8 mouse cellular contexts compared by ENCODE assay signal in the genomic region with DNA sequence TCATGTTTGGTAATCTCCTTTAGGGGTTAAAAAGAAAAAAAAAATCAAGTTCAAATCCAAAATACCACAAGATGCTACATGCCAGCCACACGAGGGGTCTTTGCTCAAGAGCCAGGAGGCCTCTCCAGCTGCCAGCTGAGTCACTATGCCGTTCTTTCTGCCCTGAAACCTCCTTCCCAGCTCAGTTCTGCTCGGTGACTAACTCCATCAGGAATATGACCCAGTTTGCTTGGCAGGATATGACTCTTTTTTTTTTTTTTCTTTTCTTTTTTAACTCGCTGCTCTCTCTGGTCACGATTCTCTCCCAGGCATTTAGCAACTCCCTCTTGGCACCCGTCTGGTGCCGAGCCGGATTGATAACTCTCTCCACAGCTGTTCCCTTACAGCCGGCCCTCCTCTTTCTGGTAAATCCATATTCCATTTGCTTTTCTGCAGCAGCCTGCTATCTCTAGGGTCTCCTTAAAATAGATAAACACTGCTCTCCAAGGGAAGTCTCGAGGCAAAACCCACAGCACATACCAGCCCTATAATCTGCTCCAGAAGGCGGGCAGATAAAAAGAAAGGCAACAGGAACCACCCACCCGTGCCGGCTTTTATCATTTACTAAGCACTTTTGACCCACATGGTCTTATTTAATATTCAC. TPM values are rescaled to one million over a fixed set of nuclear protein-coding genes. Genes with fewer than 3 reads are reported as not detected.
DNase-seq lines count a peak whose midpoint lies in the region; ATAC-seq lines count a peak whose summit lies in the region.

No protein-coding gene starts in this region.

- 0 out of 2 replicates have a peak overlapping the region, but pooled peaks have one; percentile 17 for H3K9ac ChIP-seq in embryonic facial prominence, embryonic 14.5 days (ENCODE audit: low read depth, low read length)
- H3K9ac ChIP-seq in midbrain, embryonic 15.5 days = no peak overlapping the region

- H3K4me3 ChIP-seq in embryonic facial prominence, embryonic 14.5 days (ENCODE audit: low read depth, low read length) = no peak overlapping the region
- no peak overlapping the region for H3K4me3 ChIP-seq in midbrain, embryonic 15.5 days

- peak; percentile 81 for ATAC-seq in embryonic facial prominence, embryonic 14.5 days (ENCODE audit: low read depth)
- ATAC-seq in midbrain, embryonic 15.5 days (replicated peaks) = peak; percentile 47; the same call in 1 of the 2 replicates

- H3K9me3 ChIP-seq in embryonic facial prominence, embryonic 14.5 days (ENCODE audit: control insufficient read depth, low read length) = no peaks in the 10 kb centered on the region
- H3K9me3 ChIP-seq in midbrain, embryonic 15.5 days = no peaks in the 10 kb centered on the region

- H3K4me2 ChIP-seq in embryonic facial prominence, embryonic 14.5 days (ENCODE audit: low read depth, low read length) = peak overlapping the region; percentile 39
- H3K4me2 ChIP-seq in midbrain, embryonic 15.5 days = 0 out of 2 replicates have a peak overlapping the region, but pooled peaks have one; percentile 4

- H3K4me1 ChIP-seq in embryonic facial prominence, embryonic 14.5 days (ENCODE audit: control insufficient read depth, insufficient read depth, low read length) = peaks cover 33% of the 10 kb centered on the region
- H3K4me1 ChIP-seq in midbrain, embryonic 15.5 days = peaks cover 18% of the 10 kb centered on the region

- DNase-seq in urinary bladder, postnatal 36 days (ENCODE audit: low spot score in 2 of 2) = peak; percentile 38 to 66
- no peak for DNase-seq in urinary bladder, adult 2 months (ENCODE audit: low spot score)
- DNase-seq in embryonic facial prominence, embryonic 14.5 days (ENCODE audit: low spot score) = peak; percentile 85
- DNase-seq in heart, adult 8-10 months (ENCODE audit: low spot score) = peak; percentile 70
- DNase-seq in kidney, postnatal 10 days = peak; percentile 60
- DNase-seq in liver = peak; percentile 78
- no peak for DNase-seq in natural killer cell, adult 2 months (ENCODE audit: low spot score in 2 of 2)

- no peaks in the 10 kb centered on the region for H3K36me3 ChIP-seq in embryonic facial prominence, embryonic 14.5 days (ENCODE audit: control insufficient read depth, insufficient read depth, low read length)
- H3K36me3 ChIP-seq in midbrain, embryonic 15.5 days (replicated peaks) = no peaks in the 10 kb centered on the region

- H3K27me3 ChIP-seq in embryonic facial prominence, embryonic 14.5 days (replicated peaks; ENCODE audit: control insufficient read depth, insufficient read depth, low read length) = no peaks in the 10 kb centered on the region
- no peaks in the 10 kb centered on the region for H3K27me3 ChIP-seq in midbrain, embryonic 15.5 days (replicated peaks)

- peak overlapping the region; percentile 87 for H3K27ac ChIP-seq in embryonic facial prominence, embryonic 14.5 days (replicated peaks; ENCODE audit: low read depth, low read length)
- peak overlapping the region; percentile 59 for H3K27ac ChIP-seq in midbrain, embryonic 15.5 days

- 9% methylated on average over 13 of the region's 13 CpGs for WGBS in embryonic facial prominence, embryonic 14.5 days
- 15% methylated on average over 13 of the region's 13 CpGs for WGBS in midbrain, embryonic 15.5 days

RNA-seq across cellular contexts. Expression of a gene that starts 29.1 kb away (rescaled TPM):
- polyA plus RNA-seq in urinary bladder, adult 2 months (2012; rRNA removed) = not detected in 2 replicates
- polyA plus RNA-seq in embryonic facial prominence, embryonic 14.5 days (2014; fragmentation: Nextera tagmentation; extraction: Ambion mirVana) = 2.2 TPM in 1 of 2 replicates, not detected in the other
- total RNA-seq in heart, adult 8-10 months (2022) = 1 to 10 TPM; 3.2 to 7.7 (median 7.3) TPM
- polyA plus RNA-seq in midbrain, embryonic 15.5 days (2015; fragmentation: Nextera tagmentation; extraction: Ambion mirVana) = 6.5 and 8.6 TPM in 2 replicates

RNA-seq across cellular contexts. Expression of a gene that starts 36.7 kb away (rescaled TPM):
- polyA plus RNA-seq in urinary bladder, adult 2 months (2012; rRNA removed) = 6.3 and 7.8 TPM in 2 replicates
- 13.8 and 14.4 TPM in 2 replicates for polyA plus RNA-seq in embryonic facial prominence, embryonic 14.5 days (2014; fragmentation: Nextera tagmentation; extraction: Ambion mirVana)
- 10 to 100 TPM in 3 of 4 experiments, 1 to 10 TPM in 1; 8.8 to 12.8 (median 11.6) TPM for total RNA-seq in heart, adult 8-10 months (2022)
- 33.4 and 42.7 TPM in 2 replicates for polyA plus RNA-seq in midbrain, embryonic 15.5 days (2015; fragmentation: Nextera tagmentation; extraction: Ambion mirVana)

Comparison
In these comparisons a context has a peak if more than half of its experiments do, and no peak if none do; other contexts are left out.
1. DNase-seq: peak in urinary bladder, postnatal 36 days (2 of 2), embryonic facial prominence, embryonic 14.5 days (single experiment), heart, adult 8-10 months (single experiment), kidney, postnatal 10 days (single experiment) and liver (single experiment); none in urinary bladder, adult 2 months (single experiment) and natural killer cell, adult 2 months (0 of 2).